Mouse (Mus musculus) embryonic facial prominence, embryonic 13.5 days (tissue): ENCODE results near the gene Slc22a17. TPM values are rescaled to one million over a fixed set of nuclear protein-coding genes. Genes with fewer than 3 reads are reported as not detected.

ENCODE experiments used
- ATAC-seq: fragments of 200-750 bp; cut with Nextera tagmentation; 2 replicates; pipeline ENCODE4 v1.8.0; 2017; ENCODE audit warnings: low read depth; ENCODE audit not compliant: insufficient number of reproducible peaks, insufficient read depth, low FRiP score, low TSS enrichment
- H3K27ac ChIP-seq: fragments of 300-500 bp; sonication (generic); 2 replicates; pipeline ENCODE4 v1.5.1; 2015; ENCODE audit warnings: moderate library complexity, mild to moderate bottlenecking, inconsistent platforms
- H3K27me3 ChIP-seq: fragments of 300-500 bp; sonication (generic); 2 replicates; pipeline ENCODE4 v1.6.1; 2015; ENCODE audit warnings: mild to moderate bottlenecking, inconsistent platforms
- H3K36me3 ChIP-seq: fragments of 300-500 bp; sonication (generic); 2 replicates; pipeline ENCODE4 v1.6.1; 2015; ENCODE audit warnings: mild to moderate bottlenecking, inconsistent platforms
- H3K4me1 ChIP-seq: fragments of 300-500 bp; sonication (generic); 2 replicates; pipeline ENCODE4 v1.6.1; 2015; ENCODE audit warnings: inconsistent platforms
- H3K4me2 ChIP-seq: fragments of 300-500 bp; sonication (generic); 2 replicates; pipeline ENCODE4 v1.6.1; 2015; ENCODE audit warnings: moderate library complexity, mild to moderate bottlenecking, inconsistent platforms
- H3K4me3 ChIP-seq: fragments of 300-500 bp; sonication (generic); 2 replicates; pipeline ENCODE4 v1.5.1; 2015; ENCODE audit warnings: mild to moderate bottlenecking, inconsistent platforms
- H3K9ac ChIP-seq: fragments of 300-500 bp; sonication (generic); 2 replicates; pipeline ENCODE4 v1.6.1; 2015; ENCODE audit warnings: mild to moderate bottlenecking, inconsistent platforms
- H3K9me3 ChIP-seq: fragments of 300-500 bp; sonication (generic); 2 replicates; pipeline ENCODE4 v1.6.1; 2016; ENCODE audit warnings: inconsistent platforms
- WGBS: fragments of 180-500 bp; shearing (Covaris S2); methylation state at CpG from one replicate; pipeline ENCODE4 v1.1.7; 2015; ENCODE audit warnings: mixed read lengths; 5-methylcytosine and 5-hydroxymethylcytosine counted together
- polyA plus RNA-seq: library from polyadenylated mRNA; unstranded; fragments of >200 nt; fragmentation: Nextera tagmentation; extraction: Ambion mirVana; gene quantifications from 2 replicates; pipeline ENCODE4 v1.2.1, GENCODE M21; 2015

The Slc22a17 gene
- polyA plus RNA-seq, 1 experiment from 2014 or later: 84.7 TPM

GRCm38 (mm10) chr14:54924641-54925348 lies 11.9 kb upstream of the Slc22a17 start:
- H3K4me1 ChIP-seq: peaks cover 45% of the 10 kb centered on the region
- peak; percentile 56; the same call in 1 of the 2 replicates for ATAC-seq
- WGBS: 8% methylated on average over 7 of the region's 7 CpGs
- H3K9me3 ChIP-seq: peaks cover 18% of the 10 kb centered on the region
- peak overlapping the region; percentile 65 for H3K4me3 ChIP-seq
- peak overlapping the region; percentile 100 for H3K27ac ChIP-seq
- peaks cover 34% of the 10 kb centered on the region for H3K36me3 ChIP-seq
- H3K27me3 ChIP-seq: no peaks in the 10 kb centered on the region
- H3K4me2 ChIP-seq: peak overlapping the region; percentile 92
- H3K9ac ChIP-seq: peak overlapping the region; percentile 97

GRCm38 (mm10) chr14:54920076-54920685 lies 7.2 kb upstream of the Slc22a17 start:
- 93% methylated on average over 16 of the region's 16 CpGs for WGBS
- Histone ChIP-seq H3K27ac (no peak overlapping the region), H3K9me3 (peaks cover 18% of the 10 kb centered on the region), H3K4me3 (no peak overlapping the region), H3K27me3 (no peaks in the 10 kb centered on the region), H3K9ac (peak overlapping the region; percentile 36; the same call in 1 of the 2 replicates), H3K4me1 (peaks cover 17% of the 10 kb centered on the region), H3K36me3 (peaks cover 78% of the 10 kb centered on the region), H3K4me2 (no peak overlapping the region)
- ATAC-seq: no peak

- peak overlapping the region; percentile 95 for H3K4me3 ChIP-seq
- peak overlapping the region; percentile 83 for H3K4me2 ChIP-seq
- peaks cover 58% of the 10 kb centered on the region for H3K36me3 ChIP-seq
- no peaks in the 10 kb centered on the region for H3K9me3 ChIP-seq
- no peak for ATAC-seq
- H3K9ac ChIP-seq: peak overlapping the region; percentile 98
- 15% methylated on average over 10 of the region's 10 CpGs for WGBS
- peak overlapping the region; percentile 89 for H3K27ac ChIP-seq
- peaks cover 32% of the 10 kb centered on the region for H3K4me1 ChIP-seq
- no peaks in the 10 kb centered on the region for H3K27me3 ChIP-seq
Observed at GRCm38 (mm10) chr14:54913343-54913742, 411 bp upstream of the Slc22a17 start.

- peaks cover 39% of the 10 kb centered on the region for H3K4me1 ChIP-seq
- H3K9ac ChIP-seq: peak overlapping the region; percentile 98
- peak; percentile 33 for ATAC-seq
- no peaks in the 10 kb centered on the region for H3K9me3 ChIP-seq
- H3K4me2 ChIP-seq: peak overlapping the region; percentile 83
- WGBS: 3% methylated on average over 66 of the region's 69 CpGs
- H3K4me3 ChIP-seq: peak overlapping the region; percentile 95
- H3K27ac ChIP-seq: peak overlapping the region; percentile 89
- H3K27me3 ChIP-seq: no peaks in the 10 kb centered on the region
- H3K36me3 ChIP-seq: peaks cover 58% of the 10 kb centered on the region
Observed at GRCm38 (mm10) chr14:54912109-54912850, 652 bp downstream of the Slc22a17 start.

GRCm38 (mm10) chr14:54908682-54909081 lies 4.2 kb downstream of the Slc22a17 start:
- no peak for ATAC-seq
- Histone ChIP-seq H3K4me3 (no peak overlapping the region), H3K36me3 (peaks cover 70% of the 10 kb centered on the region)

GRCm38 (mm10) chr14:54903641-54904040 lies 9.3 kb downstream of the Slc22a17 start:
- Histone ChIP-seq H3K4me2 (no peak overlapping the region), H3K27me3 (no peaks in the 10 kb centered on the region), H3K36me3 (peaks cover 45% of the 10 kb centered on the region), H3K9me3 (no peaks in the 10 kb centered on the region), H3K9ac (no peak overlapping the region), H3K4me3 (no peak overlapping the region), H3K27ac (no peak overlapping the region), H3K4me1 (peaks cover 10% of the 10 kb centered on the region)
- 79% methylated on average over 4 of the region's 4 CpGs for WGBS
- ATAC-seq: no peak

More at GRCm38 (mm10) chr14:54908682-54909081, 4.2 kb downstream of the Slc22a17 start:
- WGBS: 78% methylated on average over 7 of the region's 7 CpGs
- Histone ChIP-seq H3K9ac (peak overlapping the region; percentile 27; the same call in 1 of the 2 replicates), H3K4me1 (peaks cover 37% of the 10 kb centered on the region), H3K4me2 (no peak overlapping the region), H3K27ac (no peak overlapping the region), H3K27me3 (no peaks in the 10 kb centered on the region), H3K9me3 (no peaks in the 10 kb centered on the region)

- 0% methylated on average over 3 of the region's 3 CpGs for WGBS
- no peak overlapping the region for H3K4me3 ChIP-seq
- no peaks in the 10 kb centered on the region for H3K9me3 ChIP-seq
- H3K36me3 ChIP-seq: peaks cover 42% of the 10 kb centered on the region
- H3K27me3 ChIP-seq: no peaks in the 10 kb centered on the region
- no peak overlapping the region for H3K4me2 ChIP-seq
- H3K4me1 ChIP-seq: peaks cover 4% of the 10 kb centered on the region; the same call in 1 of the 2 replicates
- ATAC-seq: no peak
- H3K27ac ChIP-seq: peak overlapping the region; percentile 28; the same call in 1 of the 2 replicates
- H3K9ac ChIP-seq: no peak overlapping the region
Observed at GRCm38 (mm10) chr14:54900383-54900782, 12.5 kb downstream of the Slc22a17 start.

GRCm38 (mm10) chr14:54897445-54897844 lies 15.5 kb downstream of the Slc22a17 start:
- Histone ChIP-seq H3K4me2 (no peak overlapping the region), H3K9me3 (no peaks in the 10 kb centered on the region), H3K27ac (no peak overlapping the region), H3K36me3 (peaks cover 29% of the 10 kb centered on the region), H3K27me3 (no peaks in the 10 kb centered on the region), H3K4me3 (no peak overlapping the region), H3K4me1 (peaks cover 10% of the 10 kb centered on the region; the same call in 1 of the 2 replicates), H3K9ac (no peak overlapping the region)
- ATAC-seq: no peak
- 39% methylated on average over 2 of the region's 2 CpGs for WGBS

GRCm38 (mm10) chr14:54894296-54895151 lies 18.4 kb downstream of the Slc22a17 start:
- ATAC-seq: peak; percentile 46
- peaks cover 29% of the 10 kb centered on the region for H3K36me3 ChIP-seq
- no peaks in the 10 kb centered on the region for H3K9me3 ChIP-seq
- peak overlapping the region; percentile 98 for H3K9ac ChIP-seq
- H3K4me3 ChIP-seq: peak overlapping the region; percentile 89
- WGBS: under 1% methylated on average over 54 of the region's 54 CpGs
- peaks cover 10% of the 10 kb centered on the region; the same call in 1 of the 2 replicates for H3K4me1 ChIP-seq
- peak overlapping the region; percentile 68 for H3K4me2 ChIP-seq
- peak overlapping the region; percentile 93 for H3K27ac ChIP-seq
- H3K27me3 ChIP-seq: no peaks in the 10 kb centered on the region

- peak overlapping the region; percentile 58 for H3K4me2 ChIP-seq
- peak; percentile 99 for ATAC-seq
Observed at GRCm38 (mm10) chr14:54893651-54894181, 19.2 kb downstream of the Slc22a17 start.

More at GRCm38 (mm10) chr14:54893651-54894181, 19.2 kb downstream of the Slc22a17 start:
- Histone ChIP-seq H3K36me3 (peaks cover 29% of the 10 kb centered on the region), H3K4me1 (peaks cover 10% of the 10 kb centered on the region; the same call in 1 of the 2 replicates), H3K4me3 (peak overlapping the region; percentile 89), H3K9me3 (no peaks in the 10 kb centered on the region), H3K27me3 (no peaks in the 10 kb centered on the region), H3K9ac (peak overlapping the region; percentile 98), H3K27ac (peak overlapping the region; percentile 93)
- WGBS: under 1% methylated on average over 38 of the region's 38 CpGs
